Mouse (Mus musculus) midbrain, embryonic 16.5 days (tissue): ENCODE measurements around the gene Brdt. TPM values are rescaled to one million over a fixed set of nuclear protein-coding genes. Genes with fewer than 3 reads are reported as not detected.

Experiments
- ATAC-seq: fragments of 200-750 bp; cut with Nextera tagmentation; 2 replicates; pipeline ENCODE4 v1.8.0; 2017; ENCODE audit warnings: moderate TSS enrichment
- H3K27ac ChIP-seq: fragments of 300-500 bp; sonication (generic); 2 replicates; pipeline ENCODE4 v1.5.1; 2014; ENCODE audit warnings: mild to moderate bottlenecking, low read length, mixed read lengths
- H3K27me3 ChIP-seq: fragments of 300-500 bp; sonication (generic); 2 replicates; pipeline ENCODE4 v1.6.1; 2014; ENCODE audit warnings: low read depth, low read length, mixed read lengths; ENCODE audit not compliant: control insufficient read depth, insufficient read depth
- H3K36me3 ChIP-seq: fragments of 300-500 bp; sonication (generic); 2 replicates; pipeline ENCODE4 v1.6.1; 2014; ENCODE audit warnings: mild to moderate bottlenecking, low read length, moderate library complexity, mixed read lengths; ENCODE audit not compliant: control insufficient read depth, insufficient read depth
- H3K4me1 ChIP-seq: fragments of 300-500 bp; sonication (generic); 2 replicates; pipeline ENCODE4 v1.6.1; 2014; ENCODE audit warnings: mild to moderate bottlenecking, low read length, mixed read lengths; ENCODE audit not compliant: control insufficient read depth, insufficient read depth
- H3K4me2 ChIP-seq: fragments of 300-500 bp; sonication (generic); 2 replicates; pipeline ENCODE4 v1.6.1; 2014; ENCODE audit warnings: mild to moderate bottlenecking, low read length, mixed read lengths
- H3K4me3 ChIP-seq: fragments of 300-500 bp; sonication (generic); 2 replicates; pipeline ENCODE4 v1.5.1; 2014; ENCODE audit warnings: low read depth, mild to moderate bottlenecking, low read length, moderate library complexity, mixed read lengths
- H3K9ac ChIP-seq: fragments of 300-500 bp; sonication (generic); 2 replicates; pipeline ENCODE4 v1.6.1; 2014; ENCODE audit warnings: low read depth, low read length, mixed read lengths
- H3K9me3 ChIP-seq: fragments of 300-500 bp; sonication (generic); replicated peaks from 2 replicates; pipeline ENCODE4 v1.6.1; 2014; ENCODE audit warnings: mild to moderate bottlenecking, low read length, mixed read lengths; ENCODE audit not compliant: control insufficient read depth, poor library complexity, severe bottlenecking
- WGBS: fragments of 180-500 bp; shearing (Covaris S2); extraction: QIAGEN DNeasy Blood & Tissue Kit; methylation state at CpG from one replicate; pipeline ENCODE4 v1.1.7; 2014; 5-methylcytosine and 5-hydroxymethylcytosine counted together
- polyA plus RNA-seq: library from polyadenylated mRNA; unstranded; fragments of >200 nt; fragmentation: Nextera tagmentation; extraction: Ambion mirVana; gene quantifications from 2 replicates; pipeline ENCODE4 v1.2.1, GENCODE M21; 2015

The Brdt gene
- polyA plus RNA-seq, 1 experiment from 2014 or later = 3.7 TPM

GRCm38 (mm10) chr5:107431249-107431648, 100.3 kb downstream of the Brdt start, which contains the start of gene Lpcat2b:
Lpcat2b (plus strand) TSS chr5:107431549.
- H3K9ac ChIP-seq = no peak within 1 kb of the TSS
- no peak for ATAC-seq
- H3K4me2 ChIP-seq = no peak within 1 kb of the TSS
- 83% methylated on average over 3 of the region's 3 CpGs for WGBS
- no peaks in the 10 kb centered on the region for H3K9me3 ChIP-seq
- no peak within 1 kb of the TSS for H3K27ac ChIP-seq
- no peaks in the 10 kb centered on the region for H3K27me3 ChIP-seq
- no peak within 1 kb of the TSS for H3K4me3 ChIP-seq
- no peaks in the 10 kb centered on the region for H3K4me1 ChIP-seq
- no peaks in the 10 kb centered on the region for H3K36me3 ChIP-seq

- Histone ChIP-seq H3K27me3 (no peaks in the 10 kb centered on the region), H3K4me1 (peaks cover 11% of the 10 kb centered on the region), H3K9ac (no peak overlapping the region), H3K9me3 (no peaks in the 10 kb centered on the region), H3K36me3 (no peaks in the 10 kb centered on the region), H3K4me3 (no peak overlapping the region), H3K27ac (no peak overlapping the region), H3K4me2 (no peak overlapping the region)
- 84% methylated on average over 5 of the region's 5 CpGs for WGBS
- no peak for ATAC-seq
Observed at GRCm38 (mm10) chr5:107434001-107434400, 103.0 kb downstream of the Brdt start.

- WGBS = 96% methylated on average over 6 of the region's 6 CpGs
- H3K9ac ChIP-seq = no peak overlapping the region
- no peak overlapping the region for H3K27ac ChIP-seq
- ATAC-seq = no peak
- H3K4me1 ChIP-seq = peaks cover 11% of the 10 kb centered on the region
- H3K4me2 ChIP-seq = no peak overlapping the region
- no peaks in the 10 kb centered on the region for H3K9me3 ChIP-seq
- H3K4me3 ChIP-seq = no peak overlapping the region
- no peaks in the 10 kb centered on the region for H3K27me3 ChIP-seq
- no peaks in the 10 kb centered on the region for H3K36me3 ChIP-seq
Observed at GRCm38 (mm10) chr5:107436185-107436584, 105.2 kb downstream of the Brdt start.

Other genes starting within 250 kb of the Brdt start
- gene Tgfbr3, start 41.5 kb upstream of the Brdt start, polyA plus RNA-seq = 3.5 and 4.3 TPM in 2 replicates
- 2.1 and 3.2 TPM in 2 replicates for gene Ephx4, start 71.6 kb downstream of the Brdt start, polyA plus RNA-seq
- not detected in 2 replicates for gene Lpcat2b, start 100.4 kb downstream of the Brdt start, polyA plus RNA-seq
- gene Btbd8, start 106.8 kb downstream of the Brdt start, polyA plus RNA-seq = 23.5 and 24.9 TPM in 2 replicates
- gene Gm42669, start 176.5 kb downstream of the Brdt start, polyA plus RNA-seq = 0.73 and 0.81 TPM in 2 replicates
- 0.29 and 0.46 TPM in 2 replicates for gene 1700028K03Rik, start 203.6 kb downstream of the Brdt start, polyA plus RNA-seq